ENCODE assay signal across 15 mouse cellular contexts in genomic region chr7:134611371-134611770, GRCm38 (mm10). TPM values are rescaled to one million over a fixed set of nuclear protein-coding genes. Genes with fewer than 3 reads are reported as not detected.
DNase-seq lines count a peak whose midpoint lies in the region; ATAC-seq and TF ChIP-seq lines count a peak whose summit lies in the region.
"Had no signal": no experiment of that assay in that cellular context is flagged by ENCODE, and none has a peak within 500 bp of the region (broad histone marks: within the 10 kb centered on the region; RNA-seq: fewer than 3 reads in every experiment).

No protein-coding gene starts in this region.

- H3K36me3 ChIP-seq in kidney, postnatal 0 days (ENCODE audit: insufficient read depth, low read length) = no peaks in the 10 kb centered on the region
- no peaks in the 10 kb centered on the region for H3K36me3 ChIP-seq in midbrain, embryonic 14.5 days (ENCODE audit: control insufficient read depth, insufficient read depth, low read length)
- no peaks in the 10 kb centered on the region for H3K36me3 ChIP-seq in midbrain, embryonic 11.5 days (ENCODE audit: control insufficient read depth, insufficient read depth, low read length)
- no peaks in the 10 kb centered on the region for H3K36me3 ChIP-seq in embryonic facial prominence, embryonic 13.5 days
- no peaks in the 10 kb centered on the region for H3K36me3 ChIP-seq in neural tube, embryonic 15.5 days
- H3K36me3 ChIP-seq: heart, embryonic 12.5 days; limb, embryonic 13.5 days had no signal

- H3K4me1 ChIP-seq in kidney, postnatal 0 days (replicated peaks; ENCODE audit: insufficient read depth, low read length) = peaks cover 6% of the 10 kb centered on the region
- H3K4me1 ChIP-seq in midbrain, embryonic 14.5 days (ENCODE audit: control insufficient read depth, insufficient read depth, low read length) = peaks cover 5% of the 10 kb centered on the region; the same call in 1 of the 2 replicates
- no peaks in the 10 kb centered on the region for H3K4me1 ChIP-seq in midbrain, embryonic 11.5 days (ENCODE audit: control insufficient read depth, insufficient read depth, low read length)
- peaks cover 24% of the 10 kb centered on the region for H3K4me1 ChIP-seq in embryonic facial prominence, embryonic 13.5 days
- H3K4me1 ChIP-seq in neural tube, embryonic 15.5 days = peaks cover 29% of the 10 kb centered on the region
- H3K4me1 ChIP-seq: heart, embryonic 12.5 days had no signal

- peak; percentile 69 for DNase-seq in kidney, postnatal 0 days (ENCODE audit: low spot score)
- no peak for DNase-seq in kidney, postnatal 25 days
- DNase-seq in midbrain, embryonic 14.5 days = peak; percentile 22
- no peak for DNase-seq in midbrain, embryonic 11.5 days (ENCODE audit: low spot score, missing footprints)
- DNase-seq in adrenal gland, postnatal 36 days = no peak
- DNase-seq: adrenal gland, postnatal 25 days; heart, postnatal 36 days; thymus, postnatal 25 days had no signal

- no peak overlapping the region for H3K9ac ChIP-seq in kidney, postnatal 0 days (ENCODE audit: low read depth, low read length)
- no peak overlapping the region for H3K9ac ChIP-seq in midbrain, embryonic 14.5 days (replicated peaks; ENCODE audit: low read length)
- no peak overlapping the region for H3K9ac ChIP-seq in midbrain, embryonic 11.5 days (ENCODE audit: low read length)
- H3K9ac ChIP-seq in embryonic facial prominence, embryonic 13.5 days = no peak overlapping the region
- no peak overlapping the region for H3K9ac ChIP-seq in neural tube, embryonic 15.5 days (replicated peaks)
- H3K9ac ChIP-seq: heart, embryonic 12.5 days; limb, embryonic 13.5 days had no signal

- H3K9me3 ChIP-seq in kidney, postnatal 0 days (replicated peaks; ENCODE audit: low read length) = no peaks in the 10 kb centered on the region
- H3K9me3 ChIP-seq in midbrain, embryonic 14.5 days (ENCODE audit: control insufficient read depth, low read length) = no peaks in the 10 kb centered on the region
- no peaks in the 10 kb centered on the region for H3K9me3 ChIP-seq in midbrain, embryonic 11.5 days (ENCODE audit: control insufficient read depth, low read length)
- no peaks in the 10 kb centered on the region for H3K9me3 ChIP-seq in embryonic facial prominence, embryonic 13.5 days
- no peaks in the 10 kb centered on the region for H3K9me3 ChIP-seq in neural tube, embryonic 15.5 days (replicated peaks)
- H3K9me3 ChIP-seq: heart, embryonic 12.5 days; limb, embryonic 13.5 days had no signal

- no peak overlapping the region for H3K4me3 ChIP-seq in kidney, postnatal 0 days (replicated peaks; ENCODE audit: low read depth, low read length)
- H3K4me3 ChIP-seq in midbrain, embryonic 14.5 days (replicated peaks; ENCODE audit: low read depth, low read length) = no peak overlapping the region
- no peak overlapping the region for H3K4me3 ChIP-seq in midbrain, embryonic 11.5 days (ENCODE audit: low read depth, low read length)
- H3K4me3 ChIP-seq in embryonic facial prominence, embryonic 13.5 days = no peak overlapping the region
- no peak overlapping the region for H3K4me3 ChIP-seq in neural tube, embryonic 15.5 days (replicated peaks)
- H3K4me3 ChIP-seq: heart, embryonic 12.5 days; limb, embryonic 13.5 days had no signal

- H3K27me3 ChIP-seq in kidney, postnatal 0 days (ENCODE audit: insufficient read depth, low read length) = no peaks in the 10 kb centered on the region
- H3K27me3 ChIP-seq in midbrain, embryonic 14.5 days (ENCODE audit: control insufficient read depth, insufficient read depth, low read length) = no peaks in the 10 kb centered on the region
- no peaks in the 10 kb centered on the region for H3K27me3 ChIP-seq in midbrain, embryonic 11.5 days (ENCODE audit: control insufficient read depth, insufficient read depth, low read length)
- no peaks in the 10 kb centered on the region; the same call in 1 of the 2 replicates for H3K27me3 ChIP-seq in embryonic facial prominence, embryonic 13.5 days
- no peaks in the 10 kb centered on the region for H3K27me3 ChIP-seq in neural tube, embryonic 15.5 days (replicated peaks)
- H3K27me3 ChIP-seq: heart, embryonic 12.5 days had no signal

- no peak overlapping the region for H3K27ac ChIP-seq in kidney, postnatal 0 days
- H3K27ac ChIP-seq in midbrain, embryonic 14.5 days (replicated peaks; ENCODE audit: low read depth, low read length) = no peak overlapping the region
- H3K27ac ChIP-seq in midbrain, embryonic 11.5 days (ENCODE audit: low read depth, low read length) = no peak overlapping the region
- peak overlapping the region; percentile 39 for H3K27ac ChIP-seq in embryonic facial prominence, embryonic 13.5 days
- no peak overlapping the region for H3K27ac ChIP-seq in neural tube, embryonic 15.5 days (replicated peaks)
- H3K27ac ChIP-seq: limb, embryonic 13.5 days had no signal

- ATAC-seq in kidney, postnatal 0 days (replicated peaks; ENCODE audit: low FRiP score, low read depth) = no peak
- ATAC-seq in midbrain, embryonic 14.5 days (ENCODE audit: low FRiP score, low TSS enrichment) = no peak
- no peak for ATAC-seq in midbrain, embryonic 11.5 days (ENCODE audit: low FRiP score)
- ATAC-seq in embryonic facial prominence, embryonic 13.5 days (ENCODE audit: insufficient number of reproducible peaks, insufficient read depth, low FRiP score, low TSS enrichment, low read depth) = no peak
- ATAC-seq in neural tube, embryonic 15.5 days (ENCODE audit: low FRiP score) = no peak
- ATAC-seq: CD4-positive, CD25-positive, alpha-beta regulatory T cell, adult 4 months; inflammation-experienced regulatory T-cells, adult 6 months had no signal

- WGBS in kidney, postnatal 0 days = 16% methylated on average over 9 of the region's 9 CpGs
- 69% methylated on average over 9 of the region's 9 CpGs for WGBS in midbrain, embryonic 14.5 days
- WGBS in midbrain, embryonic 11.5 days = 87% methylated on average over 9 of the region's 9 CpGs
- 20% methylated on average over 9 of the region's 9 CpGs for WGBS in embryonic facial prominence, embryonic 13.5 days
- WGBS in neural tube, embryonic 15.5 days = 24% methylated on average over 9 of the region's 9 CpGs

- no peak for TF ChIP-seq CTCF in kidney, postnatal 0 days (IDR thresholded peaks at IDR 0.05; ENCODE audit: low read depth)

- H3K4me2 ChIP-seq in kidney, postnatal 0 days (ENCODE audit: low read length) = 0 out of 2 replicates have a peak overlapping the region, but pooled peaks have one; percentile 8
- H3K4me2 ChIP-seq in midbrain, embryonic 14.5 days (ENCODE audit: low read length) = no peak overlapping the region
- no peak overlapping the region for H3K4me2 ChIP-seq in midbrain, embryonic 11.5 days
- H3K4me2 ChIP-seq in embryonic facial prominence, embryonic 13.5 days = peak overlapping the region; percentile 30
- H3K4me2 ChIP-seq in neural tube, embryonic 15.5 days = peak overlapping the region; percentile 11; the same call in 1 of the 2 replicates
- H3K4me2 ChIP-seq: heart, embryonic 12.5 days; limb, embryonic 13.5 days had no signal

RNA-seq across cellular contexts. Expression of gene Dock1, which starts 59.1 kb away (rescaled TPM):
- 23.9 and 27.6 TPM in 2 replicates for polyA plus RNA-seq in kidney, postnatal 0 days (2015; fragmentation: Nextera tagmentation; extraction: Ambion mirVana)
- 4.3 and 8.4 TPM in 2 replicates for polyA plus RNA-seq in midbrain, embryonic 14.5 days (2014; fragmentation: Nextera tagmentation; extraction: Ambion mirVana)
- 17.6 and 18.3 TPM in 2 replicates for polyA plus RNA-seq in midbrain, embryonic 11.5 days (2014; fragmentation: Nextera tagmentation; extraction: Ambion mirVana)
- polyA plus RNA-seq in embryonic facial prominence, embryonic 13.5 days (2015; fragmentation: Nextera tagmentation; extraction: Ambion mirVana) = 42.8 and 46.8 TPM in 2 replicates
- polyA plus RNA-seq in neural tube, embryonic 15.5 days (2015; fragmentation: Nextera tagmentation; extraction: Ambion mirVana) = 5.7 and 9.2 TPM in 2 replicates
- 100 to 1,000 TPM; 148 to 181 TPM for total RNA-seq in adrenal gland, postnatal 36 days (2021)
- total RNA-seq: MEL had no signal

Comparison
In these comparisons a context has a peak if more than half of its experiments do, and no peak if none do; other contexts are left out.
1. DNase-seq: peak in kidney, postnatal 0 days (single experiment) and midbrain, embryonic 14.5 days (single experiment); none in kidney, postnatal 25 days (0 of 2), midbrain, embryonic 11.5 days (single experiment) and adrenal gland, postnatal 36 days (0 of 2).
2. H3K4me2 ChIP-seq: peak in kidney, postnatal 0 days (single experiment), embryonic facial prominence, embryonic 13.5 days (single experiment) and neural tube, embryonic 15.5 days (single experiment); none in midbrain, embryonic 14.5 days (single experiment) and midbrain, embryonic 11.5 days (single experiment).